Mouse (Mus musculus) MEL (cell line): Measurements from ENCODE around the gene Defb25. TPM values are rescaled to one million over a fixed set of nuclear protein-coding genes. Genes with fewer than 3 reads are reported as not detected.
"Not testable (repeated sequence)": the region's sequence is repeated elsewhere in the genome, so short reads cannot be mapped to it uniquely, and the experiment has no call there.

Experiments
- DNase-seq: peaks from one replicate; pipeline ENCODE4 v3.0.0; 2011; ENCODE audit warnings: low read depth, low spot score
- H3K27ac ChIP-seq: 2 replicates; pipeline ENCODE4 v1.5.1; 2012; ENCODE audit warnings: low read depth, mild to moderate bottlenecking, control low read depth, low read length, moderate library complexity; ENCODE audit not compliant: control insufficient read depth
- H3K27me3 ChIP-seq, 2 experiments: fragments of 150-350 bp in 1 of 2; sonication (generic) in 1 of 2; 2 replicates each; pipeline ENCODE4 v1.6.1; 2012; ENCODE audit warnings: low read length in 2 of 2, mild to moderate bottlenecking in 2 of 2, improper control_type of control experiment in 1 of 2, moderate library complexity in 1 of 2; ENCODE audit not compliant: insufficient read depth in 2 of 2, control insufficient read depth in 1 of 2
- H3K36me3 ChIP-seq, 2 experiments: 2 replicates each; pipeline ENCODE4 v1.6.1; 2012 to 2014; ENCODE audit warnings: low read length in 2 of 2, improper control_type of control experiment in 1 of 2, inconsistent platforms in 1 of 2, mild to moderate bottlenecking in 1 of 2; ENCODE audit not compliant: insufficient read depth in 2 of 2, control insufficient read depth in 1 of 2
- H3K4me1 ChIP-seq, 2 experiments: fragments of 150-350 bp in 1 of 2; sonication (generic) in 1 of 2; 2 replicates each; pipeline ENCODE4 v1.6.1; 2012; ENCODE audit warnings: low read length in 2 of 2, improper control_type of control experiment in 1 of 2, mild to moderate bottlenecking in 1 of 2; ENCODE audit not compliant: insufficient read depth in 2 of 2, control insufficient read depth in 1 of 2
- H3K4me3 ChIP-seq, 2 experiments: fragments of 150-350 bp in 1 of 2; sonication (generic) in 1 of 2; 2 replicates each; pipeline ENCODE4 v1.5.1; 2012; ENCODE audit warnings: low read depth in 2 of 2, low read length in 2 of 2, mild to moderate bottlenecking in 2 of 2, moderate library complexity in 2 of 2, control low read depth in 1 of 2, improper control_type of control experiment in 1 of 2; ENCODE audit not compliant: control insufficient read depth in 1 of 2, insufficient read depth in 1 of 2
- H3K79me2 ChIP-seq: 2 replicates; pipeline ENCODE4 v1.6.1; 2012; ENCODE audit warnings: mild to moderate bottlenecking, low read length, moderate library complexity; ENCODE audit not compliant: control insufficient read depth, poor library complexity, insufficient read depth
- H3K9ac ChIP-seq: 2 replicates; pipeline ENCODE4 v1.6.1; 2012; ENCODE audit warnings: low read depth, mild to moderate bottlenecking, control low read depth, low read length, moderate library complexity; ENCODE audit not compliant: control insufficient read depth, poor library complexity, severe bottlenecking
- H3K9me3 ChIP-seq: fragments of 150-350 bp; sonication (generic); replicated peaks from 2 replicates; pipeline ENCODE4 v1.6.1; 2012; ENCODE audit warnings: mild to moderate bottlenecking, low read length, improper control_type of control experiment, moderate library complexity; ENCODE audit not compliant: insufficient read depth
- BHLHE40 ChIP-seq: IDR thresholded peaks from 2 replicates; pipeline ENCODE4 v1.6.1; 2012; ENCODE audit warnings: low read depth, mild to moderate bottlenecking, inconsistent platforms, low read length, improper control_type of control experiment, borderline replicate concordance
- CHD1 ChIP-seq: IDR thresholded peaks from 2 replicates; pipeline ENCODE4 v1.6.1; 2012; ENCODE audit warnings: low read depth, mild to moderate bottlenecking, inconsistent platforms, low read length, improper control_type of control experiment
- CHD2 ChIP-seq: IDR thresholded peaks from 2 replicates; pipeline ENCODE4 v1.6.1; 2011; ENCODE audit warnings: low read length, improper control_type of control experiment
- CTCF ChIP-seq, 3 experiments: IDR thresholded peaks in 2 of 3; conservative IDR thresholded peaks in 1 of 3; 2 replicates each; pipeline ENCODE4 v1.5.1; 2011 to 2012; ENCODE audit warnings: low read length in 3 of 3, low read depth in 2 of 3, mild to moderate bottlenecking in 2 of 3, improper control_type of control experiment in 1 of 3, inconsistent platforms in 1 of 3, mixed read lengths in 1 of 3, moderate library complexity in 1 of 3; ENCODE audit not compliant: control insufficient read depth in 1 of 3, insufficient read depth in 1 of 3, poor library complexity in 1 of 3, severe bottlenecking in 1 of 3
- E2F4 ChIP-seq: IDR thresholded peaks from 2 replicates; pipeline ENCODE4 v1.6.1; 2011; ENCODE audit warnings: low read depth, low read length, improper control_type of control experiment, borderline replicate concordance
- ETS1 ChIP-seq: IDR thresholded peaks from 2 replicates; pipeline ENCODE4 v1.6.1; 2012; ENCODE audit warnings: low read depth, mild to moderate bottlenecking, inconsistent platforms, low read length, improper control_type of control experiment, moderate library complexity
- GABPA ChIP-seq: IDR thresholded peaks from 2 replicates; pipeline ENCODE4 v1.6.1; 2012; ENCODE audit warnings: low read depth, mild to moderate bottlenecking, inconsistent platforms, low read length, improper control_type of control experiment, moderate library complexity
- HCFC1 ChIP-seq: IDR thresholded peaks from 2 replicates; pipeline ENCODE4 v1.6.1; 2012; ENCODE audit warnings: low read depth, mild to moderate bottlenecking, inconsistent platforms, low read length, improper control_type of control experiment, moderate library complexity
- JUND ChIP-seq: IDR thresholded peaks from 2 replicates; pipeline ENCODE4 v1.6.1; 2011; ENCODE audit warnings: low read depth, mild to moderate bottlenecking, improper control_type of control experiment, low read length
- MAX ChIP-seq: IDR thresholded peaks from 2 replicates; pipeline ENCODE4 v1.6.1; 2011; ENCODE audit warnings: low read length, improper control_type of control experiment
- MAZ ChIP-seq: IDR thresholded peaks from 2 replicates; pipeline ENCODE4 v1.6.1; 2012; ENCODE audit warnings: low read depth, mild to moderate bottlenecking, inconsistent platforms, low read length, improper control_type of control experiment
- MXI1 ChIP-seq: IDR thresholded peaks from 2 replicates; pipeline ENCODE4 v1.6.1; 2011; ENCODE audit warnings: mild to moderate bottlenecking, low read depth, low read length, improper control_type of control experiment
- NRF1 ChIP-seq: IDR thresholded peaks from 2 replicates; pipeline ENCODE4 v1.6.1; 2014; ENCODE audit warnings: low read depth, mild to moderate bottlenecking, inconsistent platforms, low read length, improper control_type of control experiment, moderate library complexity; ENCODE audit not compliant: poor library complexity, insufficient read depth, severe bottlenecking
- TCF12 ChIP-seq: IDR thresholded peaks from 2 replicates; pipeline ENCODE4 v1.6.1; 2014; ENCODE audit warnings: low read depth, mild to moderate bottlenecking, inconsistent platforms, low read length, improper control_type of control experiment, moderate library complexity
- USF1 ChIP-seq: IDR thresholded peaks from 2 replicates; pipeline ENCODE4 v1.6.1; 2014; ENCODE audit warnings: low read depth, mild to moderate bottlenecking, inconsistent platforms, low read length, improper control_type of control experiment, moderate library complexity
- ZC3H11A ChIP-seq: IDR thresholded peaks from 2 replicates; pipeline ENCODE4 v1.6.1; 2012; ENCODE audit warnings: low read depth, mild to moderate bottlenecking, inconsistent platforms, low read length, improper control_type of control experiment
- ZKSCAN1 ChIP-seq: IDR thresholded peaks from 2 replicates; pipeline ENCODE4 v1.6.1; 2012; ENCODE audit warnings: low read depth, mild to moderate bottlenecking, inconsistent platforms, low read length, improper control_type of control experiment, moderate library complexity
- polyA plus RNA-seq, 2 experiments: library from polyadenylated mRNA; stranded (reverse) in 1 of 2; unstranded in 1 of 2; fragments of >175 nt in 1 of 2; fragments of >200 nt in 1 of 2; gene quantifications; 2 replicates each; pipeline versions ENCODE4 v1.2.1 to v1.2.4; 2012; ENCODE audit warnings: low replicate concordance in 2 of 2, low read depth in 1 of 2; ENCODE audit not compliant: insufficient read length in 2 of 2, insufficient read depth in 1 of 2, missing spikeins in 1 of 2
- total RNA-seq: library from RNA; depleted of rRNA; stranded (reverse); fragments of 300-350 nt; gene quantifications from 2 replicates; pipeline ENCODE4 v1.2.3, GENCODE M21; 2012

The Defb25 gene
- total and polyA plus RNA-seq, 3 experiments = not detected

- TF ChIP-seq ZC3H11A (no peak), HCFC1 (peak; percentile 80), CHD1 (no peak), MAX (peak; percentile 88), E2F4 (no peak), CTCF (IDR thresholded peaks at IDR 0.05 in 2 of 3, conservative IDR thresholded peaks at IDR 0.05 in 1 of 3; ENCODE audit: control insufficient read depth in 1 of 3, insufficient read depth in 1 of 3, low read depth in 2 of 3, low read length in 3 of 3, poor library complexity in 1 of 3, severe bottlenecking in 1 of 3) (peak; percentile 88 to 96 (median 90)), USF1 (0 out of 2 replicates have a peak, but pooled peaks have one; percentile 33), GABPA (no peak), CHD2 (no peak)
- TF ChIP-seq, all 39 proteins: peak for 20
Measured at GRCm38 (mm10) chr2:152669256-152669638, 46.4 kb upstream of the Defb25 start, which contains the start of gene H13 (continued).

- H3K27ac ChIP-seq, H3K4me3 ChIP-seq, H3K9me3 ChIP-seq, DNase-seq, H3K9ac ChIP-seq, H3K4me1 ChIP-seq, H3K36me3 ChIP-seq: not testable (repeated sequence)
- Histone ChIP-seq H3K27me3 (peaks cover 8 to 13% of the 10 kb centered on the region in 2 experiments; a peak in 3 of 4 replicates), H3K79me2 (peaks cover 19% of the 10 kb centered on the region)
Measured at GRCm38 (mm10) chr2:152666191-152666590, 43.3 kb upstream of the Defb25 start.

GRCm38 (mm10) chr2:152661163-152661562 lies 38.3 kb upstream of the Defb25 start:
- TF ChIP-seq NRF1 (no peak), MAZ (no peak), MXI1 (no peak), USF1 (no peak), JUND (no peak), MAX (no peak), ETS1 (no peak), TCF12 (no peak), ZKSCAN1 (no peak), BHLHE40 (no peak)
- H3K9me3 ChIP-seq = no peaks in the 10 kb centered on the region
- H3K27ac ChIP-seq = no peak overlapping the region
- H3K27me3 ChIP-seq = peaks cover 4 to 10% of the 10 kb centered on the region in 2 experiments; a peak in 3 of 4 replicates
- no peaks in the 10 kb centered on the region for H3K4me1 ChIP-seq
- H3K9ac ChIP-seq = 0 out of 2 replicates have a peak overlapping the region, but pooled peaks have one; percentile 2
- H3K79me2 ChIP-seq = no peaks in the 10 kb centered on the region
- no peak overlapping the region for H3K4me3 ChIP-seq
- peak; percentile 35 for DNase-seq
- no peaks in the 10 kb centered on the region for H3K36me3 ChIP-seq
